Mouse (Mus musculus) cerebellum, postnatal 4 days (tissue): Measurements from ENCODE around the gene Lrrc4.

Source experiments
- DNase-seq, 2 experiments: peaks; one replicate each; pipeline ENCODE4 v3.0.0; 2022; ENCODE audit warnings: low spot score in 2 of 2, mixed read lengths in 1 of 2

The Lrrc4 gene

GRCm38 (mm10) chr6:28615966-28616365, 215.6 kb downstream of the Lrrc4 start:
- no peak for DNase-seq

GRCm38 (mm10) chr6:28615408-28615807, 216.1 kb downstream of the Lrrc4 start:
- no peak for DNase-seq

GRCm38 (mm10) chr6:28614856-28615255, 216.7 kb downstream of the Lrrc4 start:
- DNase-seq, result no peak

GRCm38 (mm10) chr6:28613441-28613840, 218.1 kb downstream of the Lrrc4 start:
- no peak for DNase-seq
